Mouse (Mus musculus): Measurements from ENCODE around the gene Fcgrt. TPM values are rescaled to one million over a fixed set of nuclear protein-coding genes. Genes with fewer than 3 reads are reported as not detected.

Gene Fcgrt
- polyA plus RNA-seq, 1 experiment from 2014 or later: 34.1 TPM

DNA sequence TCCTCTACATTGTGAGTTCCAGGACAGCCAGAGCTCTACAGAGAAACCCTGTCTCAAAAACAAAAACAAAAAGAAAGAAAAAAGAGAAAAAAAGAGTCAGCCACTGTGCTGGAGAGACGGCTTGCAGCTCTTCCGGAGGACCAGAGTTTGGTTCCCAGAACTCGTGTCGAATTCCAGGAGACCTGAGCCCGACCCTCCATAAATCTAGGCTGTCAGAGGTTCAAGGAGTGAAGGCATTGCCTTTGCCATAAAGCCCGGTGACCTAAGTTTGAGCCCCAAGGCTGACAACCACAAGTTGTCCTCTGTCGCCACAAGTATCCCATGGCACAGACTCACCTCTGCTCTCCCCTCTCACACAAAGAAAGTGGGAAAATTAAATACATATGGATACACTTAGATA is 9.5 kb downstream of the Fcgrt start:
- Histone ChIP-seq H3K36me3 (ENCODE audit: control insufficient read depth, insufficient read depth, low read length) (no peaks in the 10 kb centered on the region), H3K27me3 (replicated peaks; ENCODE audit: control insufficient read depth, insufficient read depth, low read length) (no peaks in the 10 kb centered on the region), H3K9me3 (ENCODE audit: control insufficient read depth, low read length) (no peaks in the 10 kb centered on the region), H3K27ac (ENCODE audit: low read depth, low read length) (no peak overlapping the region), H3K4me1 (ENCODE audit: control insufficient read depth, insufficient read depth, low read depth, low read length) (peaks cover 5% of the 10 kb centered on the region), H3K4me2 (ENCODE audit: low read length) (no peak overlapping the region), H3K4me3 (ENCODE audit: low read length) (no peak overlapping the region), H3K9ac (ENCODE audit: low read depth, low read length) (no peak overlapping the region)
- ATAC-seq: no peak
- 55% methylated on average over 7 of the region's 7 CpGs for WGBS

- Histone ChIP-seq H3K27ac (ENCODE audit: low read depth, low read length) (no peak overlapping the region), H3K9me3 (ENCODE audit: control insufficient read depth, low read length) (no peaks in the 10 kb centered on the region), H3K9ac (ENCODE audit: low read depth, low read length) (no peak overlapping the region), H3K4me3 (ENCODE audit: low read length) (no peak overlapping the region), H3K4me2 (ENCODE audit: low read length) (no peak overlapping the region), H3K27me3 (replicated peaks; ENCODE audit: control insufficient read depth, insufficient read depth, low read length) (no peaks in the 10 kb centered on the region), H3K4me1 (ENCODE audit: control insufficient read depth, insufficient read depth, low read depth, low read length) (peaks cover 5% of the 10 kb centered on the region), H3K36me3 (ENCODE audit: control insufficient read depth, insufficient read depth, low read length) (no peaks in the 10 kb centered on the region)
- 37% methylated on average over 18 of the region's 18 CpGs for WGBS
- ATAC-seq: no peak
Measured at GRCm38 (mm10) chr7:45093516-45093905, 10.1 kb downstream of the Fcgrt start.

DNA sequence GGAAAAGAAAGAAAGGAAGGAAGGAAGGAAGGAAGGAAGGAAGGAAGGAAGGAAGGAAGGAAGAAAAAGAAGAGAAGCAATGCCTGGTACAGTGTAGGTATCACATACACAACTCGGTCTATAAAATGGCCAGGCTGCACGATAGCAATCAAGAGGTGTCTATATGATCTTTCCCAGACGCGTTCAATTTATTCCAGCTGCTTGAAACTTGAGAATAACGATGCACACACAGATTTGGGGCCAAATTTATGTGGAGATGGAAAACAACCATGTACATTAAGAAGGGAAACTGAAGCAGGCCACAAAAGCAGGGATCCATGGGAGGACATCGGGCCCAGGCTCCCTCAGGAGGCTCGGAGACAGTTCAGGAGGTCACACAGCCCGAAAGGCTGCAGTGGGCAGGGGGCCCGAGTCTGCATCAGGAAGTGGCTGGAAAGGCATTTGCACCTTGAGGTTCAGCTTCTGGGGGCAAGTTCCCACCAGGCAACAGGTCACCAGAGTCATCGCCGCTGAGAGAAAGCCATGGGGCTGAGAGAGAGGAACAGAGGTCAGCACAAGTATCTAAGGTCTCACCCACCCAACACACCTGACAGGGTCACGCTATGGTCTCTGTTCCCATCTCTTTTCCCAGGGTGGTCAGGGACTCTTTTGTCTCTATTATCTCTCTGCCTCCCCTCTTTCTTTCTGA is 10.7 kb downstream of the Fcgrt start:
- 59% methylated on average over 12 of the region's 12 CpGs for WGBS
- Histone ChIP-seq H3K9ac (ENCODE audit: low read depth, low read length) (no peak overlapping the region), H3K36me3 (ENCODE audit: control insufficient read depth, insufficient read depth, low read length) (no peaks in the 10 kb centered on the region), H3K4me3 (ENCODE audit: low read length) (no peak overlapping the region), H3K4me2 (ENCODE audit: low read length) (no peak overlapping the region), H3K27ac (ENCODE audit: low read depth, low read length) (no peak overlapping the region), H3K4me1 (ENCODE audit: control insufficient read depth, insufficient read depth, low read depth, low read length) (peaks cover 5% of the 10 kb centered on the region), H3K27me3 (replicated peaks; ENCODE audit: control insufficient read depth, insufficient read depth, low read length) (no peaks in the 10 kb centered on the region), H3K9me3 (ENCODE audit: control insufficient read depth, low read length) (no peaks in the 10 kb centered on the region)
- no peak for ATAC-seq

DNA sequence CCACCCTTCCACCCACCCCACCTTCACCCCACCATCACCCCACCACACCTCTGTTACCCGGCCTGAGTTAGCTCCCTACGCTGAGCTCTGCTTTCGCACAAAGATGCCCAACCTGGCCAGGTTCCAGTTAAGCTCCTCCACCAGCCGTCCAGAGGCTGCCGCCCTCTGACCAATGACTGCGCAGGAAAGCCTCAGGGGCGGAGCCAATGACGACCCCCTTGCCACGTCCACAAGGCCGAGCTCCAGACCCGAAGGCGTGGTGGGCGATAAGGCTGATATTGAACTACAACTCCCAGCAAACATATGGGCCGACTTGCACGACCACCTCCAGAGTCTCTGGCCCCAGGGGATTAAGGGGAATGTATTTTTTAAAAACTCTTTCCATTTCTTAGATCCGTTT is 11.6 kb downstream of the Fcgrt start, which contains the start of gene Rcn3:
TSS of gene Rcn3 (minus strand) at position 174 of the 400 bp plus-strand sequence.
- peak within 1 kb of the TSS; percentile 63 for H3K9ac ChIP-seq (ENCODE audit: low read depth, low read length)
- 0% methylated on average over 16 of the region's 16 CpGs for WGBS
- 0 out of 2 replicates have a peak within 1 kb of the TSS, but pooled peaks have one; percentile 9 for H3K27ac ChIP-seq (ENCODE audit: low read depth, low read length)

DNA sequence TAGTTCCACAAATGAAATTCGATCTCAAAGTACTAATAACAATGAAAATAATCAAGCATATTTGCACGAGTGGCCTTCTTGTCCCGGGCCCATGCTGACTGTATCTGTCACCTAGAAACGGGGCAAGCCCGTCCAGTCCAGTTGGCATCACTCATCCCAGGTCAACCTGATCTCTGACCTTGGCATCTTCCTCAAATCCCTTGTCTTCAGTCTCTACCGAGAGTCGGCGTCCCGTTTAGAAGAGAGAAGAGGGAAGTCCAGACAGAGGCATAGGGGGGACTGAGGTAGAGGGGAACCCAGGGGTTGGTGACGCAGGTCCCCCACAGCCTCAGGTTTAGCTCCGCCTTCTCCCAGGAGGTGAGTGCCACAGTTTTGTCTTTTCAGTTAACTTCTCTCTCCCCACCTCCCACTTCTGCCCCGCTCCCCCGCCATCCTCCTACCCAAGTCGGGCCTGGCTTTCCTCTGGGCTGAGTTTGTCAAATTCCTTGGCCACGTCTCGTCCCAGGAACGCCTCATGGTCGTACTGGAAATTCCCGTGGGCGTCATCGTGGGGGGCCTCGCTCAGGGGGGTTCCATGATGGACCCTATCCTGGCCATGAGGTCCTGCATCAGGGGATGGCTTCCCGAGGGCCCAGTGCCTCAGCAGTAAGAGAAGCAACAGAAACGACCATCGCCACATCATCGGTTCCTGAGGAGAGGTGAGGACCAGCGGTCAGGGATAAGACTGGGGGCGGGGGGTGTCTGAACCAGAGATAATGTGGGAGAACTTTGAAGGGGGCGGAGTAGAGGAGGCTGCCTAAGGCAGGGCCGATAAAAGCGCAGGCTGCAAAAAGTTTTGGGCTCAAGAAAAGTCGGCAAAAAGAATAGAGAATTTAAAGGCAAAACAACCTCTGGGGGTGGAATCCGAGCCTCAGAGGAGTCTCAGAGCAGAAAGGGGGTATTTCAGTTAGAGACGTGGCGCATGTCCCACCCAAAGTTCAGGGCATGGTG is 12.4 kb downstream of the Fcgrt start:
- peak overlapping the region; percentile 41 for H3K4me3 ChIP-seq (ENCODE audit: low read length)
- 0 out of 2 replicates have a peak overlapping the region, but pooled peaks have one; percentile 9 for H3K27ac ChIP-seq (ENCODE audit: low read depth, low read length)
- H3K36me3 ChIP-seq (ENCODE audit: control insufficient read depth, insufficient read depth, low read length): no peaks in the 10 kb centered on the region
- peak overlapping the region; percentile 73 for H3K4me2 ChIP-seq (ENCODE audit: low read length)
- WGBS: 15% methylated on average over 35 of the region's 35 CpGs
- no peaks in the 10 kb centered on the region for H3K9me3 ChIP-seq (ENCODE audit: control insufficient read depth, low read length)
- ATAC-seq: peak; percentile 29; the same call in 1 of the 2 replicates
- peak overlapping the region; percentile 63 for H3K9ac ChIP-seq (ENCODE audit: low read depth, low read length)
- H3K27me3 ChIP-seq (replicated peaks; ENCODE audit: control insufficient read depth, insufficient read depth, low read length): no peaks in the 10 kb centered on the region
- H3K4me1 ChIP-seq (ENCODE audit: control insufficient read depth, insufficient read depth, low read depth, low read length): peaks cover 5% of the 10 kb centered on the region

More for the DNA sequence above, 11.6 kb downstream of the Fcgrt start, which contains the start of gene Rcn3:
- H3K36me3 ChIP-seq (ENCODE audit: control insufficient read depth, insufficient read depth, low read length): no peaks in the 10 kb centered on the region
- H3K4me3 ChIP-seq (ENCODE audit: low read length): peak within 1 kb of the TSS; percentile 41
- peaks cover 5% of the 10 kb centered on the region for H3K4me1 ChIP-seq (ENCODE audit: control insufficient read depth, insufficient read depth, low read depth, low read length)
- H3K27me3 ChIP-seq (replicated peaks; ENCODE audit: control insufficient read depth, insufficient read depth, low read length): no peaks in the 10 kb centered on the region
- ATAC-seq: peak; percentile 96
- H3K4me2 ChIP-seq (ENCODE audit: low read length): peak within 1 kb of the TSS; percentile 73
- no peaks in the 10 kb centered on the region for H3K9me3 ChIP-seq (ENCODE audit: control insufficient read depth, low read length)

DNA sequence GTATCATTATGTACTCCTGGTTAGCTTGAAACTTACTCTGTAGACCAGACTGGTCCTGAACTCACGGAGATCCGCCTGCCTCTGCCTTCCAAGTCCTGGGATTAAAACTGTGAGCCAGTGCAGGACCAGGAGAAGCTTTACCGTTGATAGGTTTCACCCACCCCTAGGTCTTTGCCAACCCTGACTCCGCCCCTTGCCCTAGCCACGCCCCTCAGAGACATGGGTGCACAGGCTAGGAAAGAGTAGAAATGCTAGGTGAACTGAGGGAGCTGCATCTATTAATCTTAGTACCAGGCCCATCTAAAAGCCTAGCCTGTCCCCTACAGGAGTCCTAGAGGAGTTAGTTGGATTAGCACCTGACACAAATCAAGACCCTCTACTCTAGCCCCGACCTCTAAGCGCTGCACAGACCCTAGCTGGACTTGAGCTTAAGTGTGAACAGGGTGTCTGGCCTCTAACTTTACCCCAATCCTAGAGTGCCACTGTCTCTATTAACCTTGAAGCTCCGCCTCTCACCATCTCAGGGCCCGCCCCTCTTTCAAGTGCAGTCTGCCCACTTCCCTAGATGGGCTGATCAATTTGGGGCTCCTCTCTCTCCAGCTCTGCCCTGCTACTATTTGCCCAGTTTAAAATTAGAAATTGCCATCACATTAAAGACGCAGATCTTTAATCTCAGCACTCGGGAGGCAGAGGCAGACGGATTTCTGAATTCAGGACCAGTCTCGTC is 13.2 kb downstream of the Fcgrt start:
- no peak overlapping the region for H3K4me2 ChIP-seq (ENCODE audit: low read length)
- H3K4me1 ChIP-seq (ENCODE audit: control insufficient read depth, insufficient read depth, low read depth, low read length): peaks cover 5% of the 10 kb centered on the region
- no peaks in the 10 kb centered on the region for H3K36me3 ChIP-seq (ENCODE audit: control insufficient read depth, insufficient read depth, low read length)
- WGBS: 84% methylated on average over 13 of the region's 13 CpGs
- H3K9me3 ChIP-seq (ENCODE audit: control insufficient read depth, low read length): no peaks in the 10 kb centered on the region
- no peak for ATAC-seq
- no peaks in the 10 kb centered on the region for H3K27me3 ChIP-seq (replicated peaks; ENCODE audit: control insufficient read depth, insufficient read depth, low read length)
- H3K27ac ChIP-seq (ENCODE audit: low read depth, low read length): no peak overlapping the region
- no peak overlapping the region for H3K9ac ChIP-seq (ENCODE audit: low read depth, low read length)
- H3K4me3 ChIP-seq (ENCODE audit: low read length): no peak overlapping the region

GRCm38 (mm10) chr7:45088597-45088996 is 15.1 kb downstream of the Fcgrt start:
- H3K27me3 ChIP-seq (replicated peaks; ENCODE audit: control insufficient read depth, insufficient read depth, low read length): no peaks in the 10 kb centered on the region

DNA sequence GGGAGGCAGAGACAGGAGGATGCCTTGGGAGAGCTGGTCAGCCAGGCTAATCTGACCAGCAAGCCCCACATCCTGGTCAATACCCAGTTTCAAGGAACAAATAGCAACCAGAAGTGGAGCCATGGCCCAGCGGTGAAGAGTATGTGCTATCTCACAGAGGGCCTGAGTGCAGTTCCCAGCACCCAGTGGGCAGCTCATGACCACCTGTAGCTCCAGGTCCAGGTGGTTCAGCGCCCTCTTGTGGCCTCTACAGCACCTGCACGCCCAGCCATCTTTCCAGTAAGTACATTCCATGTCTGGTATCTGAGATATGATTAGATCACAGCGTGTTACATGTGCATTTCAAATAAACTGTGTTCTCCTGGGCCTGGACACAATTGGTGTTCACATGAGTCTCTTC is 17.6 kb downstream of the Fcgrt start:
- WGBS: 76% methylated on average over 4 of the region's 4 CpGs

More at GRCm38 (mm10) chr7:45088597-45088996, 15.1 kb downstream of the Fcgrt start:
- H3K4me3 ChIP-seq (ENCODE audit: low read length): no peak overlapping the region
- 94% methylated on average over 17 of the region's 17 CpGs for WGBS
- H3K36me3 ChIP-seq (ENCODE audit: control insufficient read depth, insufficient read depth, low read length): no peaks in the 10 kb centered on the region
- no peaks in the 10 kb centered on the region for H3K9me3 ChIP-seq (ENCODE audit: control insufficient read depth, low read length)
- H3K4me1 ChIP-seq (ENCODE audit: control insufficient read depth, insufficient read depth, low read depth, low read length): peaks cover 5% of the 10 kb centered on the region
- no peak overlapping the region for H3K9ac ChIP-seq (ENCODE audit: low read depth, low read length)
- H3K4me2 ChIP-seq (ENCODE audit: low read length): no peak overlapping the region
- no peak overlapping the region for H3K27ac ChIP-seq (ENCODE audit: low read depth, low read length)
- no peak for ATAC-seq

More for the DNA sequence above, 17.6 kb downstream of the Fcgrt start:
- no peak for ATAC-seq
- no peak overlapping the region for H3K4me3 ChIP-seq (ENCODE audit: low read length)
- H3K27ac ChIP-seq (ENCODE audit: low read depth, low read length): no peak overlapping the region
- no peaks in the 10 kb centered on the region; the same call in 1 of the 2 replicates for H3K4me1 ChIP-seq (ENCODE audit: control insufficient read depth, insufficient read depth, low read depth, low read length)
- H3K4me2 ChIP-seq (ENCODE audit: low read length): no peak overlapping the region
- H3K9me3 ChIP-seq (ENCODE audit: control insufficient read depth, low read length): no peaks in the 10 kb centered on the region
- no peaks in the 10 kb centered on the region for H3K27me3 ChIP-seq (replicated peaks; ENCODE audit: control insufficient read depth, insufficient read depth, low read length)
- H3K9ac ChIP-seq (ENCODE audit: low read depth, low read length): no peak overlapping the region
- no peaks in the 10 kb centered on the region for H3K36me3 ChIP-seq (ENCODE audit: control insufficient read depth, insufficient read depth, low read length)

All from hindbrain, embryonic 16.5 days (tissue).